Mouse (Mus musculus): ENCODE results near the gene 2610507B11Rik. TPM values are rescaled to one million over a fixed set of nuclear protein-coding genes. Genes with fewer than 3 reads are reported as not detected.
"Not testable (repeated sequence)": the region's sequence is repeated elsewhere in the genome, so short reads cannot be mapped to it uniquely, and the experiment has no call there.

2610507B11Rik gene
- polyA plus RNA-seq, 1 experiment from 2014 or later: 62.3 TPM

- ATAC-seq (replicated peaks): no peak
- Histone ChIP-seq H3K9me3 (no peaks in the 10 kb centered on the region), H3K36me3 (replicated peaks) (peaks cover 13% of the 10 kb centered on the region), H3K4me2 (no peak overlapping the region; the same call in 1 of the 2 replicates), H3K27ac (no peak overlapping the region), H3K4me1 (peaks cover 54% of the 10 kb centered on the region), H3K4me3 (no peak overlapping the region), H3K9ac (no peak overlapping the region), H3K27me3 (replicated peaks) (no peaks in the 10 kb centered on the region)
- 70% methylated on average over 4 of the region's 4 CpGs for WGBS
Observed at GRCm38 (mm10) chr11:78247727-78248140, 13.8 kb upstream of the 2610507B11Rik start.

- Histone ChIP-seq H3K36me3 (replicated peaks) (peaks cover 18% of the 10 kb centered on the region), H3K9me3 (no peaks in the 10 kb centered on the region), H3K4me3 (no peak overlapping the region), H3K27me3 (replicated peaks) (0 out of 2 replicates have a peak, but pooled peaks cover 3% of the 10 kb centered on the region), H3K4me1 (no peaks in the 10 kb centered on the region), H3K4me2 (no peak overlapping the region), H3K9ac (no peak overlapping the region), H3K27ac (no peak overlapping the region)
- WGBS: 92% methylated on average over 1 of the region's 1 CpGs
- ATAC-seq (replicated peaks): no peak
Observed at GRCm38 (mm10) chr11:78256618-78257017, 4.9 kb upstream of the 2610507B11Rik start.

GRCm38 (mm10) chr11:78260489-78261258 is 878 bp upstream of the 2610507B11Rik start:
- Histone ChIP-seq H3K4me3 (peak overlapping the region; percentile 71), H3K27ac (no peak overlapping the region), H3K9ac (0 out of 2 replicates have a peak overlapping the region, but pooled peaks have one; percentile 34), H3K4me2 (peak overlapping the region; percentile 63), H3K4me1 (peaks cover 13% of the 10 kb centered on the region), H3K36me3 (replicated peaks) (peaks cover 22% of the 10 kb centered on the region), H3K27me3 (replicated peaks) (0 out of 2 replicates have a peak, but pooled peaks cover 3% of the 10 kb centered on the region), H3K9me3 (no peaks in the 10 kb centered on the region)
- 95% methylated on average over 2 of the region's 2 CpGs for WGBS
- no peak for ATAC-seq (replicated peaks)

DNA sequence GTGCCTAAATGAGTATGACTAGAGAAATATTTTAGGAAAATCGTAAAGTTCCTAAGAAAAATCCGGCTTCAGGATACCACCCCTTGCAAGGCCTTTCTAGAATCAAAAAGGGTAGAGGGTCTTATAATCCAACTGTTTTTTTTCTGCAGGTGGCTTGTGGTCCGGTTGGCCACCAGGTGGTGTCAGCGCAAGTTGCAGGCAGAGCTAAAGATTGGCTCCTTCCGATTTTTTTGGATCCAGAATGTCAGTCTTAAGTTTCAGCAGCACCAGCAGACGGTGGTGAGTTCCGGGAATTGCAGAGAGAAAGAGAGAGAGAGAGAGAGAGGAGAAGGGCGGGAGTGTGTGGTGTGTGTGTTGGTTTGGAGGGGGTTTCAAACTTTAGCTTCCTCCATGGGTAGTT is 998 bp downstream of the 2610507B11Rik start:
- no peak for ATAC-seq (replicated peaks)
- Histone ChIP-seq H3K36me3 (replicated peaks) (peaks cover 35% of the 10 kb centered on the region), H3K9ac (no peak overlapping the region; the same call in 1 of the 2 replicates), H3K4me3 (peak overlapping the region; percentile 71), H3K4me1 (peaks cover 13% of the 10 kb centered on the region), H3K4me2 (peak overlapping the region; percentile 63), H3K27ac (no peak overlapping the region), H3K27me3 (replicated peaks) (0 out of 2 replicates have a peak, but pooled peaks cover 3% of the 10 kb centered on the region), H3K9me3 (no peaks in the 10 kb centered on the region)
- 6% methylated on average over 8 of the region's 8 CpGs for WGBS

GRCm38 (mm10) chr11:78265571-78265970 is 4.0 kb downstream of the 2610507B11Rik start:
- Histone ChIP-seq H3K4me1 (peaks cover 13% of the 10 kb centered on the region), H3K27ac (no peak overlapping the region), H3K4me3 (no peak overlapping the region), H3K9me3 (no peaks in the 10 kb centered on the region), H3K36me3 (replicated peaks) (peaks cover 62% of the 10 kb centered on the region), H3K9ac (no peak overlapping the region), H3K4me2 (no peak overlapping the region), H3K27me3 (replicated peaks) (no peaks in the 10 kb centered on the region)
- 96% methylated on average over 6 of the region's 6 CpGs for WGBS
- no peak for ATAC-seq (replicated peaks)

- H3K4me3 ChIP-seq: no peak overlapping the region
- H3K27me3 ChIP-seq (replicated peaks): no peaks in the 10 kb centered on the region
- H3K9ac ChIP-seq: no peak overlapping the region
- peaks cover 90% of the 10 kb centered on the region for H3K36me3 ChIP-seq (replicated peaks)
- 88% methylated on average over 13 of the region's 13 CpGs for WGBS
- no peak overlapping the region for H3K27ac ChIP-seq
- H3K4me1 ChIP-seq: no peaks in the 10 kb centered on the region
- no peak overlapping the region for H3K4me2 ChIP-seq
- no peak for ATAC-seq (replicated peaks)
- no peaks in the 10 kb centered on the region for H3K9me3 ChIP-seq
Observed at GRCm38 (mm10) chr11:78271986-78272385, 10.4 kb downstream of the 2610507B11Rik start.

- H3K36me3 ChIP-seq (replicated peaks): peaks cover 92% of the 10 kb centered on the region
- H3K27me3 ChIP-seq (replicated peaks): no peaks in the 10 kb centered on the region
- H3K4me2 ChIP-seq: no peak overlapping the region
- H3K27ac ChIP-seq: no peak overlapping the region
- H3K4me3 ChIP-seq: no peak overlapping the region
- H3K9ac ChIP-seq: no peak overlapping the region
- no peaks in the 10 kb centered on the region for H3K4me1 ChIP-seq
- no peak for ATAC-seq (replicated peaks)
- WGBS: 94% methylated on average over 1 of the region's 1 CpGs
- H3K9me3 ChIP-seq: no peaks in the 10 kb centered on the region
Observed at GRCm38 (mm10) chr11:78275596-78275995, 14.0 kb downstream of the 2610507B11Rik start.

GRCm38 (mm10) chr11:78276169-78276568 is 14.6 kb downstream of the 2610507B11Rik start:
- H3K4me3 ChIP-seq; H3K4me1 ChIP-seq; ATAC-seq (replicated peaks); H3K27me3 ChIP-seq (replicated peaks); H3K9me3 ChIP-seq; H3K27ac ChIP-seq; H3K9ac ChIP-seq; H3K4me2 ChIP-seq: not testable (repeated sequence)
- 97% methylated on average over 4 of the region's 4 CpGs for WGBS
- H3K36me3 ChIP-seq (replicated peaks): peaks cover 94% of the 10 kb centered on the region

GRCm38 (mm10) chr11:78278853-78279252 is 17.3 kb downstream of the 2610507B11Rik start:
- Histone ChIP-seq H3K4me3 (no peak overlapping the region), H3K27ac (no peak overlapping the region), H3K27me3 (replicated peaks) (no peaks in the 10 kb centered on the region), H3K9me3 (no peaks in the 10 kb centered on the region), H3K4me2 (no peak overlapping the region), H3K4me1 (no peaks in the 10 kb centered on the region), H3K36me3 (replicated peaks) (peaks cover 88% of the 10 kb centered on the region), H3K9ac (no peak overlapping the region)
- WGBS: 94% methylated on average over 7 of the region's 7 CpGs
- ATAC-seq (replicated peaks): no peak

GRCm38 (mm10) chr11:78279586-78279985 is 18.0 kb downstream of the 2610507B11Rik start:
- H3K9ac ChIP-seq: no peak overlapping the region
- no peaks in the 10 kb centered on the region for H3K27me3 ChIP-seq (replicated peaks)
- peaks cover 89% of the 10 kb centered on the region for H3K36me3 ChIP-seq (replicated peaks)
- WGBS: 87% methylated on average over 4 of the region's 4 CpGs
- H3K4me1 ChIP-seq: no peaks in the 10 kb centered on the region
- H3K9me3 ChIP-seq: no peaks in the 10 kb centered on the region
- H3K27ac ChIP-seq: no peak overlapping the region
- no peak overlapping the region for H3K4me3 ChIP-seq
- H3K4me2 ChIP-seq: no peak overlapping the region
- no peak for ATAC-seq (replicated peaks)

- 90% methylated on average over 7 of the region's 7 CpGs for WGBS
- no peak for ATAC-seq (replicated peaks)
- peaks cover 73% of the 10 kb centered on the region for H3K36me3 ChIP-seq (replicated peaks)
Observed at GRCm38 (mm10) chr11:78289146-78289763, 27.7 kb downstream of the 2610507B11Rik start.

GRCm38 (mm10) chr11:78290654-78291053 is 29.1 kb downstream of the 2610507B11Rik start, which contains the start of gene BC030499:
Gene BC030499 (plus strand): TSS chr11:78290841.
- 89% methylated on average over 4 of the region's 4 CpGs for WGBS
- H3K27me3 ChIP-seq (replicated peaks): no peaks in the 10 kb centered on the region
- no peak within 1 kb of the TSS for H3K9ac ChIP-seq

More at GRCm38 (mm10) chr11:78289146-78289763, 27.7 kb downstream of the 2610507B11Rik start:
- Histone ChIP-seq H3K27ac (no peak overlapping the region), H3K4me3 (no peak overlapping the region), H3K9me3 (no peaks in the 10 kb centered on the region), H3K27me3 (replicated peaks) (no peaks in the 10 kb centered on the region), H3K4me2 (no peak overlapping the region), H3K4me1 (no peaks in the 10 kb centered on the region), H3K9ac (no peak overlapping the region)

More at GRCm38 (mm10) chr11:78290654-78291053, 29.1 kb downstream of the 2610507B11Rik start, which contains the start of gene BC030499:
- H3K4me2 ChIP-seq: no peak within 1 kb of the TSS
- H3K4me3 ChIP-seq: no peak within 1 kb of the TSS
- H3K4me1 ChIP-seq: no peaks in the 10 kb centered on the region
- peaks cover 59% of the 10 kb centered on the region for H3K36me3 ChIP-seq (replicated peaks)
- H3K9me3 ChIP-seq: no peaks in the 10 kb centered on the region
- no peak within 1 kb of the TSS for H3K27ac ChIP-seq
- ATAC-seq (replicated peaks): no peak

All from midbrain, embryonic 15.5 days (tissue).